Mouse (Mus musculus) thymus, adult 2 months (tissue): ENCODE measurements at regions not wholly inside any gene's neighbourhood (a gene's known extent, or its start where the extent isn't known, plus 50 kb on each side); places are given as distances from the start of the nearest gene placed in this dataset.

Experiments used
- DNase-seq: peaks from one replicate; pipeline ENCODE4 v3.0.0; 2021
- H3K27ac ChIP-seq: fragments of 200-500 bp; 2 replicates; pipeline ENCODE4 v1.5.1; 2012; ENCODE audit warnings: low read length, control low read depth; ENCODE audit not compliant: control insufficient read depth, insufficient read depth
- H3K27me3 ChIP-seq: fragments of 200-500 bp; 2 replicates; pipeline ENCODE4 v1.6.1; 2012; ENCODE audit warnings: mild to moderate bottlenecking, low read length, moderate library complexity, mixed read lengths; ENCODE audit not compliant: control insufficient read depth, insufficient read depth
- H3K36me3 ChIP-seq: fragments of 200-500 bp; 2 replicates; pipeline ENCODE4 v1.6.1; 2012; ENCODE audit warnings: mild to moderate bottlenecking, low read length, moderate library complexity; ENCODE audit not compliant: control insufficient read depth, insufficient read depth
- H3K4me1 ChIP-seq: fragments of 200-500 bp; replicated peaks from 2 replicates; pipeline ENCODE4 v1.6.1; 2012; ENCODE audit warnings: low read length; ENCODE audit not compliant: control insufficient read depth, insufficient read depth
- H3K4me3 ChIP-seq: fragments of 200-500 bp; 2 replicates; pipeline ENCODE4 v1.5.1; 2012; ENCODE audit warnings: mild to moderate bottlenecking, low read length, control low read depth, moderate library complexity; ENCODE audit not compliant: control insufficient read depth, insufficient read depth
- CTCF ChIP-seq: fragments of 200-500 bp; IDR thresholded peaks from 2 replicates; pipeline ENCODE4 v1.5.1; 2012; ENCODE audit warnings: mild to moderate bottlenecking, control low read depth, low read length, moderate library complexity, borderline replicate concordance; ENCODE audit not compliant: control insufficient read depth, poor library complexity, insufficient read depth; ENCODE audit errors: extremely low read depth
- POLR2A ChIP-seq: fragments of 200-500 bp; IDR thresholded peaks from 2 replicates; pipeline ENCODE4 v1.6.1; 2012; ENCODE audit warnings: mild to moderate bottlenecking, low read length, control low read depth, moderate library complexity; ENCODE audit not compliant: control insufficient read depth, poor library complexity, insufficient read depth; ENCODE audit errors: extremely low read depth
- WGBS: fragments of 180-500 bp; shearing (Covaris S2); methylation state at CpG from one replicate; pipeline ENCODE4 v1.1.7; 2018; 5-methylcytosine and 5-hydroxymethylcytosine counted together

GRCm38 (mm10) chr14:104855913-104856312 lies 321.2 kb downstream of the Rbm26 start:
- H3K36me3 ChIP-seq: no peaks in the 10 kb centered on the region
- TF ChIP-seq CTCF (no peak), POLR2A (no peak)
- no peaks in the 10 kb centered on the region for H3K4me1 ChIP-seq
- 76% methylated on average over 1 of the region's 1 CpGs for WGBS
- no peak overlapping the region for H3K4me3 ChIP-seq
- DNase-seq: no peak
- H3K27ac ChIP-seq: no peak overlapping the region
- no peaks in the 10 kb centered on the region for H3K27me3 ChIP-seq

- H3K4me1 ChIP-seq: no peaks in the 10 kb centered on the region
- H3K36me3 ChIP-seq: no peaks in the 10 kb centered on the region
- no peak overlapping the region for H3K4me3 ChIP-seq
- DNase-seq: no peak
- TF ChIP-seq POLR2A: no peak
- no peak for TF ChIP-seq CTCF
- no peaks in the 10 kb centered on the region for H3K27me3 ChIP-seq
- WGBS: 89% methylated on average over 4 of the region's 4 CpGs
- no peak overlapping the region for H3K27ac ChIP-seq
Measured at GRCm38 (mm10) chr14:104849274-104849673, 326.8 kb upstream of the Rnf219 start.

GRCm38 (mm10) chr14:104827404-104827803 lies 305.0 kb upstream of the Rnf219 start:
- no peak for DNase-seq
- no peaks in the 10 kb centered on the region for H3K27me3 ChIP-seq
- no peak overlapping the region for H3K27ac ChIP-seq
- WGBS: 92% methylated on average over 4 of the region's 4 CpGs
- no peaks in the 10 kb centered on the region for H3K4me1 ChIP-seq
- no peak overlapping the region for H3K4me3 ChIP-seq
- no peaks in the 10 kb centered on the region for H3K36me3 ChIP-seq
- no peak for TF ChIP-seq POLR2A
- no peak for TF ChIP-seq CTCF

GRCm38 (mm10) chr14:104824926-104825325 lies 302.5 kb upstream of the Rnf219 start:
- Histone ChIP-seq H3K27ac (no peak overlapping the region), H3K4me3 (no peak overlapping the region), H3K4me1 (no peaks in the 10 kb centered on the region), H3K36me3 (no peaks in the 10 kb centered on the region), H3K27me3 (no peaks in the 10 kb centered on the region)
- WGBS: 84% methylated on average over 1 of the region's 1 CpGs
- DNase-seq: no peak
- TF ChIP-seq POLR2A: no peak
- no peak for TF ChIP-seq CTCF

GRCm38 (mm10) chr14:104824224-104824623 lies 301.8 kb upstream of the Rnf219 start:
- Histone ChIP-seq H3K36me3 (no peaks in the 10 kb centered on the region), H3K4me1 (no peaks in the 10 kb centered on the region), H3K27ac (no peak overlapping the region), H3K27me3 (no peaks in the 10 kb centered on the region), H3K4me3 (no peak overlapping the region)
- WGBS: 85% methylated on average over 1 of the region's 1 CpGs
- TF ChIP-seq POLR2A: no peak
- TF ChIP-seq CTCF: no peak
- DNase-seq: no peak

GRCm38 (mm10) chr14:104821903-104822573 lies 299.6 kb upstream of the Rnf219 start:
- Histone ChIP-seq H3K36me3 (no peaks in the 10 kb centered on the region), H3K4me1 (no peaks in the 10 kb centered on the region), H3K27ac (no peak overlapping the region), H3K27me3 (no peaks in the 10 kb centered on the region), H3K4me3 (no peak overlapping the region)
- DNase-seq: no peak
- TF ChIP-seq POLR2A (no peak), CTCF (no peak)
- 94% methylated on average over 11 of the region's 11 CpGs for WGBS

GRCm38 (mm10) chr14:104819106-104819505 lies 296.7 kb upstream of the Rnf219 start:
- TF ChIP-seq POLR2A: no peak
- TF ChIP-seq CTCF: no peak
- Histone ChIP-seq H3K27me3 (no peaks in the 10 kb centered on the region), H3K27ac (no peak overlapping the region), H3K4me3 (no peak overlapping the region), H3K4me1 (no peaks in the 10 kb centered on the region), H3K36me3 (no peaks in the 10 kb centered on the region)
- no peak for DNase-seq
- WGBS: 95% methylated on average over 4 of the region's 4 CpGs
